Mouse (Mus musculus) intestine, embryonic 15.5 days (tissue): ENCODE measurements at regions not wholly inside any gene's neighbourhood (a gene's known extent, or its start where the extent isn't known, plus 50 kb on each side); places are given as distances from the start of the nearest gene placed in this dataset.

Source experiments
- ATAC-seq: fragments of 200-750 bp; cut with Nextera tagmentation; 2 replicates; pipeline ENCODE4 v1.8.0; 2017; ENCODE audit warnings: moderate TSS enrichment, moderate library complexity
- H3K27ac ChIP-seq: fragments of 300-500 bp; sonication (generic); 2 replicates; pipeline ENCODE4 v1.5.1; 2015; ENCODE audit warnings: mild to moderate bottlenecking, inconsistent platforms
- H3K27me3 ChIP-seq: fragments of 300-500 bp; sonication (generic); replicated peaks from 2 replicates; pipeline ENCODE4 v1.6.1; 2015; ENCODE audit warnings: inconsistent platforms
- H3K36me3 ChIP-seq: fragments of 300-500 bp; sonication (generic); 2 replicates; pipeline ENCODE4 v1.6.1; 2015; ENCODE audit warnings: inconsistent platforms
- H3K4me1 ChIP-seq: fragments of 300-500 bp; sonication (generic); replicated peaks from 2 replicates; pipeline ENCODE4 v1.6.1; 2015; ENCODE audit warnings: inconsistent platforms
- H3K4me2 ChIP-seq: fragments of 300-500 bp; sonication (generic); replicated peaks from 2 replicates; pipeline ENCODE4 v1.6.1; 2015; ENCODE audit warnings: mild to moderate bottlenecking, inconsistent platforms
- H3K4me3 ChIP-seq: fragments of 300-500 bp; sonication (generic); replicated peaks from 2 replicates; pipeline ENCODE4 v1.5.1; 2015; ENCODE audit warnings: inconsistent platforms
- H3K9ac ChIP-seq: fragments of 300-500 bp; sonication (generic); 2 replicates; pipeline ENCODE4 v1.6.1; 2015; ENCODE audit warnings: inconsistent platforms
- H3K9me3 ChIP-seq: fragments of 300-500 bp; sonication (generic); 2 replicates; pipeline ENCODE4 v1.6.1; 2016; ENCODE audit warnings: inconsistent platforms
- WGBS: fragments of 180-500 bp; shearing (Covaris S2); methylation state at CpG from one replicate; pipeline ENCODE4 v1.1.7; 2015; 5-methylcytosine and 5-hydroxymethylcytosine counted together

DNA sequence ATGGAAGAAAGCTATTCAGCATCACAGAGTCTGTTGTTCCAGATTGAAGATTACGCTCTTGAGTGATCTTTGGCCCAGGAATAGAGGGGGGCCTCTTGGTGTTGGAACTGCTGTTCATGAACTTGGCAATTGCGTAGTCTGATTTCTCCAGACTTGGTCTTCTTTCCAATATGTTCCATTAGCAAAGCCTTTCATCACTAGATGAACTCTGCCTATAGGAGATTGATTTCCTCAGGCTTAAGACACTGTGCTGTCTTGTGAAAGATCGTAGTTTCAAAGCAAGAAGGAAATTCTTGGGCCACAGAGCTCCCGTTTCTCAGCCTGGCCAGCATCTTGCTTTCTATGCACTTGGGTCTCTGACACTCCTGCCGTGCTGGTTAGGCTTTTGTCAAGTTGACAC is 51.4 kb upstream of the Acsl1 start:
- Histone ChIP-seq H3K27ac (no peak overlapping the region), H3K4me1 (no peaks in the 10 kb centered on the region), H3K9me3 (no peaks in the 10 kb centered on the region), H3K36me3 (no peaks in the 10 kb centered on the region), H3K4me2 (no peak overlapping the region), H3K9ac (no peak overlapping the region), H3K4me3 (no peak overlapping the region), H3K27me3 (no peaks in the 10 kb centered on the region)
- 85% methylated on average over 5 of the region's 5 CpGs for WGBS
- no peak for ATAC-seq

DNA sequence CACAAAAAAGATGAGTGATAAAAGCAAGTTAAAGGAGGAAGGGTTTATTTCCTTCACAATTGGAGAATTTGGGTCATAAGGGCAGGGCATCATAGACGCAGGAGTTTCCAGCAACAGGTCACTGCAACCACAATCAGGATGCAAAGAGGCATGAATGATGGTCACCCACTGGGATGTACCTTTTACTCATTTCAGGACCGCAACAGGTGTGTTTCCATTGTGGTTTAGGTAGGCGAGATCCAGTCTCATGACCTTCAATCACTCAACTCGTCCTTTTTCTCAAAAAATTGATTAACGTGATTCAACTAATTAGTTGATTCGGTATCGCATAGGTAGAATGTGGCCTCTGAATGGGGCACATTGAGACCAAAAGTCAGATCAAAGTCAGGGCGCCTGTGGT is 50.4 kb upstream of the Acsl1 start:
- no peaks in the 10 kb centered on the region for H3K4me1 ChIP-seq
- no peak overlapping the region for H3K4me3 ChIP-seq
- H3K9ac ChIP-seq: no peak overlapping the region
- WGBS: 89% methylated on average over 8 of the region's 8 CpGs
- H3K27ac ChIP-seq: no peak overlapping the region
- H3K9me3 ChIP-seq: no peaks in the 10 kb centered on the region
- no peak overlapping the region for H3K4me2 ChIP-seq
- H3K27me3 ChIP-seq: no peaks in the 10 kb centered on the region
- ATAC-seq: no peak
- H3K36me3 ChIP-seq: no peaks in the 10 kb centered on the region
